Mouse (Mus musculus) midbrain, embryonic 14.5 days (tissue): Measurements from ENCODE around the gene Vegfa. TPM values are rescaled to one million over a fixed set of nuclear protein-coding genes. Genes with fewer than 3 reads are reported as not detected.

Experiments used
- ATAC-seq: fragments of 200-750 bp; cut with Nextera tagmentation; 2 replicates; pipeline ENCODE4 v1.8.0; 2017; ENCODE audit warnings: moderate number of reproducible peaks, moderate library complexity; ENCODE audit not compliant: low FRiP score, low TSS enrichment
- DNase-seq: peaks from one replicate; pipeline ENCODE4 v3.0.0-alpha.2; 2015
- H3K27ac ChIP-seq: fragments of 300-500 bp; sonication (generic); replicated peaks from 2 replicates; pipeline ENCODE4 v1.5.1; 2014; ENCODE audit warnings: mild to moderate bottlenecking, low read depth, low read length, moderate library complexity
- H3K27me3 ChIP-seq: fragments of 300-500 bp; sonication (generic); 2 replicates; pipeline ENCODE4 v1.6.1; 2014; ENCODE audit warnings: low read length, control low read depth, mixed read lengths; ENCODE audit not compliant: control insufficient read depth, insufficient read depth
- H3K36me3 ChIP-seq: fragments of 300-500 bp; sonication (generic); 2 replicates; pipeline ENCODE4 v1.6.1; 2014; ENCODE audit warnings: low read length, control low read depth; ENCODE audit not compliant: control insufficient read depth, insufficient read depth
- H3K4me1 ChIP-seq: fragments of 300-500 bp; sonication (generic); 2 replicates; pipeline ENCODE4 v1.6.1; 2014; ENCODE audit warnings: mild to moderate bottlenecking, antibody characterized with exemption, low read length, control low read depth; ENCODE audit not compliant: control insufficient read depth, insufficient read depth
- H3K4me2 ChIP-seq: fragments of 300-500 bp; sonication (generic); 2 replicates; pipeline ENCODE4 v1.6.1; 2014; ENCODE audit warnings: mild to moderate bottlenecking, low read length, moderate library complexity
- H3K4me3 ChIP-seq: fragments of 300-500 bp; sonication (generic); replicated peaks from 2 replicates; pipeline ENCODE4 v1.5.1; 2014; ENCODE audit warnings: low read depth, low read length
- H3K9ac ChIP-seq: fragments of 300-500 bp; sonication (generic); replicated peaks from 2 replicates; pipeline ENCODE4 v1.6.1; 2014; ENCODE audit warnings: mild to moderate bottlenecking, low read length, moderate library complexity
- H3K9me3 ChIP-seq: fragments of 300-500 bp; sonication (generic); 2 replicates; pipeline ENCODE4 v1.6.1; 2016; ENCODE audit warnings: low read length, control low read depth, mixed read lengths; ENCODE audit not compliant: control insufficient read depth
- WGBS: fragments of 180-500 bp; shearing (Covaris S2); extraction: QIAGEN DNeasy Blood & Tissue Kit; methylation state at CpG from one replicate; pipeline ENCODE4 v1.1.7; 2014; 5-methylcytosine and 5-hydroxymethylcytosine counted together
- polyA plus RNA-seq: library from polyadenylated mRNA; unstranded; fragments of >200 nt; fragmentation: Nextera tagmentation; extraction: Ambion mirVana; gene quantifications from 2 replicates; pipeline ENCODE4 v1.2.1, GENCODE M21; 2014

Vegfa gene
- polyA plus RNA-seq, 1 experiment from 2014 or later: 4.3 TPM

- Histone ChIP-seq H3K36me3 (no peaks in the 10 kb centered on the region), H3K9ac (no peak overlapping the region), H3K27me3 (no peaks in the 10 kb centered on the region), H3K4me2 (no peak overlapping the region), H3K4me1 (no peaks in the 10 kb centered on the region), H3K9me3 (no peaks in the 10 kb centered on the region), H3K27ac (no peak overlapping the region), H3K4me3 (no peak overlapping the region)
- 88% methylated on average over 8 of the region's 8 CpGs for WGBS
- DNase-seq (no peak), ATAC-seq (no peak)
These were observed 10.0 kb upstream of the Vegfa start for GRCm38 (mm10) chr17:46042158-46042557.

GRCm38 (mm10) chr17:46041679-46042078, 9.5 kb upstream of the Vegfa start:
- 95% methylated on average over 3 of the region's 3 CpGs for WGBS
- Histone ChIP-seq H3K9me3 (no peaks in the 10 kb centered on the region), H3K4me3 (no peak overlapping the region), H3K36me3 (no peaks in the 10 kb centered on the region), H3K4me2 (no peak overlapping the region), H3K9ac (no peak overlapping the region), H3K4me1 (no peaks in the 10 kb centered on the region), H3K27ac (no peak overlapping the region), H3K27me3 (no peaks in the 10 kb centered on the region)
- DNase-seq (no peak), ATAC-seq (no peak)

GRCm38 (mm10) chr17:46041223-46041622, 9.1 kb upstream of the Vegfa start:
- DNase-seq: no peak
- 65% methylated on average over 5 of the region's 5 CpGs for WGBS
- Histone ChIP-seq H3K9ac (no peak overlapping the region), H3K36me3 (no peaks in the 10 kb centered on the region), H3K4me1 (no peaks in the 10 kb centered on the region), H3K9me3 (no peaks in the 10 kb centered on the region), H3K27ac (no peak overlapping the region), H3K4me3 (no peak overlapping the region), H3K4me2 (no peak overlapping the region), H3K27me3 (no peaks in the 10 kb centered on the region)
- ATAC-seq: no peak

GRCm38 (mm10) chr17:46040561-46040960, 8.4 kb upstream of the Vegfa start:
- ATAC-seq (no peak), DNase-seq (no peak)
- Histone ChIP-seq H3K9me3 (no peaks in the 10 kb centered on the region), H3K4me2 (no peak overlapping the region), H3K4me1 (no peaks in the 10 kb centered on the region), H3K36me3 (no peaks in the 10 kb centered on the region), H3K9ac (no peak overlapping the region), H3K27ac (no peak overlapping the region), H3K27me3 (no peaks in the 10 kb centered on the region), H3K4me3 (no peak overlapping the region)
- 83% methylated on average over 6 of the region's 6 CpGs for whole genome bisulfite sequencing

GRCm38 (mm10) chr17:46038906-46039305, 6.7 kb upstream of the Vegfa start:
- 43% methylated on average over 3 of the region's 3 CpGs for WGBS
- Histone ChIP-seq H3K36me3 (no peaks in the 10 kb centered on the region), H3K9me3 (no peaks in the 10 kb centered on the region), H3K9ac (no peak overlapping the region), H3K4me3 (no peak overlapping the region), H3K4me1 (no peaks in the 10 kb centered on the region), H3K27ac (no peak overlapping the region), H3K27me3 (no peaks in the 10 kb centered on the region), H3K4me2 (no peak overlapping the region)
- DNase-seq: no peak
- no peak for ATAC-seq

- WGBS: 92% methylated on average over 6 of the region's 6 CpGs
- Histone ChIP-seq H3K9me3 (no peaks in the 10 kb centered on the region), H3K4me2 (no peak overlapping the region), H3K9ac (no peak overlapping the region), H3K4me3 (no peak overlapping the region), H3K27ac (no peak overlapping the region), H3K4me1 (no peaks in the 10 kb centered on the region), H3K27me3 (no peaks in the 10 kb centered on the region), H3K36me3 (no peaks in the 10 kb centered on the region)
- no peak for DNase-seq
- no peak for ATAC-seq
These were observed 4.2 kb upstream of the Vegfa start for GRCm38 (mm10) chr17:46036400-46036799.

GRCm38 (mm10) chr17:46034110-46034509, 1.9 kb upstream of the Vegfa start:
- no peaks in the 10 kb centered on the region for H3K36me3 ChIP-seq
- H3K9ac ChIP-seq: no peak overlapping the region
- 64% methylated on average over 6 of the region's 6 CpGs for WGBS
- DNase-seq (no peak), ATAC-seq (no peak)
- H3K27ac ChIP-seq: no peak overlapping the region
- no peaks in the 10 kb centered on the region for H3K9me3 ChIP-seq
- peaks cover 6% of the 10 kb centered on the region for H3K4me1 ChIP-seq
- H3K27me3 ChIP-seq: no peaks in the 10 kb centered on the region
- no peak overlapping the region for H3K4me3 ChIP-seq
- H3K4me2 ChIP-seq: no peak overlapping the region

GRCm38 (mm10) chr17:46033607-46034006, 1.4 kb upstream of the Vegfa start:
- H3K4me2 ChIP-seq: no peak overlapping the region
- no peak overlapping the region for H3K9ac ChIP-seq
- WGBS: 39% methylated on average over 2 of the region's 2 CpGs
- no peak overlapping the region for H3K4me3 ChIP-seq
- DNase-seq: peak; percentile 14
- no peaks in the 10 kb centered on the region for H3K9me3 ChIP-seq
- no peak overlapping the region for H3K27ac ChIP-seq
- no peaks in the 10 kb centered on the region for H3K36me3 ChIP-seq
- H3K4me1 ChIP-seq: peaks cover 12% of the 10 kb centered on the region
- no peak for ATAC-seq
- H3K27me3 ChIP-seq: no peaks in the 10 kb centered on the region

GRCm38 (mm10) chr17:46033122-46033521, 953 bp upstream of the Vegfa start:
- Histone ChIP-seq H3K4me3 (no peak overlapping the region), H3K9ac (0 out of 2 replicates have a peak overlapping the region, but pooled peaks have one; percentile 12), H3K36me3 (no peaks in the 10 kb centered on the region), H3K4me2 (no peak overlapping the region), H3K4me1 (peaks cover 16% of the 10 kb centered on the region), H3K27ac (no peak overlapping the region), H3K27me3 (no peaks in the 10 kb centered on the region), H3K9me3 (no peaks in the 10 kb centered on the region)
- ATAC-seq (no peak), DNase-seq (peak; percentile 13)
- WGBS: 51% methylated on average over 6 of the region's 6 CpGs
